Mouse (Mus musculus): Measurements from ENCODE around the gene Idh3b. TPM values are rescaled to one million over a fixed set of nuclear protein-coding genes. Genes with fewer than 3 reads are reported as not detected.
A peak's percentile ranks its signal among the peaks of the same experiment; 100 is the strongest.

Idh3b gene
- polyA plus RNA-seq, 1 experiment, result 9.7 TPM

GRCm38 (mm10) chr2:130294218-130294935 is 10.0 kb upstream of the Idh3b start:
- Histone ChIP-seq H3K4me1 (ENCODE audit: control insufficient read depth) (no peaks in the 10 kb centered on the region), H3K4me3 (replicated peaks) (peak overlapping the region; percentile 14), H3K36me3 (ENCODE audit: control insufficient read depth) (no peaks in the 10 kb centered on the region), H3K27me3 (ENCODE audit: control insufficient read depth) (peaks cover 91% of the 10 kb centered on the region), H3K9me3 (ENCODE audit: control insufficient read depth, low read length) (peaks cover 6% of the 10 kb centered on the region; the same call in 1 of the 2 replicates)
- TF ChIP-seq GATA1 (IDR thresholded peaks at IDR 0.05; ENCODE audit: low read length) (no peak), TAL1 (IDR thresholded peaks at IDR 0.05; ENCODE audit: low read length) (no peak)

GRCm38 (mm10) chr2:130293486-130293885 is 9.1 kb upstream of the Idh3b start:
- peaks cover 89% of the 10 kb centered on the region for H3K27me3 ChIP-seq (ENCODE audit: control insufficient read depth)
- H3K36me3 ChIP-seq (ENCODE audit: control insufficient read depth), result no peaks in the 10 kb centered on the region
- no peak for TF ChIP-seq GATA1 (IDR thresholded peaks at IDR 0.05; ENCODE audit: low read length)
- H3K9me3 ChIP-seq (ENCODE audit: control insufficient read depth, low read length), result peaks cover 6% of the 10 kb centered on the region; the same call in 1 of the 2 replicates
- no peak overlapping the region for H3K4me3 ChIP-seq (replicated peaks)
- H3K4me1 ChIP-seq (ENCODE audit: control insufficient read depth), result no peaks in the 10 kb centered on the region

GRCm38 (mm10) chr2:130293009-130293408 is 8.7 kb upstream of the Idh3b start:
- Histone ChIP-seq H3K4me3 (replicated peaks) (no peak overlapping the region), H3K9me3 (ENCODE audit: control insufficient read depth, low read length) (peaks cover 6% of the 10 kb centered on the region; the same call in 1 of the 2 replicates), H3K4me1 (ENCODE audit: control insufficient read depth) (no peaks in the 10 kb centered on the region), H3K27me3 (ENCODE audit: control insufficient read depth) (peaks cover 84% of the 10 kb centered on the region), H3K36me3 (ENCODE audit: control insufficient read depth) (no peaks in the 10 kb centered on the region)
- no peak for TF ChIP-seq TAL1 (IDR thresholded peaks at IDR 0.05; ENCODE audit: low read length)
- TF ChIP-seq GATA1 (IDR thresholded peaks at IDR 0.05; ENCODE audit: low read length), result no peak

GRCm38 (mm10) chr2:130291434-130291833 is 7.1 kb upstream of the Idh3b start:
- H3K9me3 ChIP-seq (ENCODE audit: control insufficient read depth, low read length), result peaks cover 6% of the 10 kb centered on the region; the same call in 1 of the 2 replicates
- H3K36me3 ChIP-seq (ENCODE audit: control insufficient read depth), result no peaks in the 10 kb centered on the region
- H3K4me1 ChIP-seq (ENCODE audit: control insufficient read depth), result no peaks in the 10 kb centered on the region
- TF ChIP-seq GATA1 (IDR thresholded peaks at IDR 0.05; ENCODE audit: low read length), result no peak
- no peak for TF ChIP-seq TAL1 (IDR thresholded peaks at IDR 0.05; ENCODE audit: low read length)
- peaks cover 68% of the 10 kb centered on the region for H3K27me3 ChIP-seq (ENCODE audit: control insufficient read depth)
- H3K4me3 ChIP-seq (replicated peaks), result no peak overlapping the region

- no peaks in the 10 kb centered on the region for H3K36me3 ChIP-seq (ENCODE audit: control insufficient read depth)
- H3K9me3 ChIP-seq (ENCODE audit: control insufficient read depth, low read length), result no peaks in the 10 kb centered on the region
Measured at GRCm38 (mm10) chr2:130289086-130289485, 4.7 kb upstream of the Idh3b start.

GRCm38 (mm10) chr2:130280818-130281217 is 3.5 kb downstream of the Idh3b start:
- Histone ChIP-seq H3K4me1 (ENCODE audit: control insufficient read depth) (peaks cover 63% of the 10 kb centered on the region), H3K9me3 (ENCODE audit: control insufficient read depth, low read length) (no peaks in the 10 kb centered on the region), H3K27me3 (ENCODE audit: control insufficient read depth) (no peaks in the 10 kb centered on the region), H3K36me3 (ENCODE audit: control insufficient read depth) (peaks cover 69% of the 10 kb centered on the region), H3K4me3 (replicated peaks) (no peak overlapping the region)
- TF ChIP-seq GATA1 (IDR thresholded peaks at IDR 0.05; ENCODE audit: low read length) (no peak), TAL1 (IDR thresholded peaks at IDR 0.05; ENCODE audit: low read length) (no peak)

More at GRCm38 (mm10) chr2:130289086-130289485, 4.7 kb upstream of the Idh3b start:
- Histone ChIP-seq H3K4me3 (replicated peaks) (no peak overlapping the region), H3K4me1 (ENCODE audit: control insufficient read depth) (peaks cover 14% of the 10 kb centered on the region), H3K27me3 (ENCODE audit: control insufficient read depth) (peaks cover 45% of the 10 kb centered on the region)
- no peak for TF ChIP-seq GATA1 (IDR thresholded peaks at IDR 0.05; ENCODE audit: low read length)
- no peak for TF ChIP-seq TAL1 (IDR thresholded peaks at IDR 0.05; ENCODE audit: low read length)

GRCm38 (mm10) chr2:130280224-130280623 is 4.1 kb downstream of the Idh3b start:
- Histone ChIP-seq H3K9me3 (ENCODE audit: control insufficient read depth, low read length) (no peaks in the 10 kb centered on the region), H3K4me1 (ENCODE audit: control insufficient read depth) (peaks cover 63% of the 10 kb centered on the region), H3K36me3 (ENCODE audit: control insufficient read depth) (peaks cover 75% of the 10 kb centered on the region), H3K4me3 (replicated peaks) (no peak overlapping the region), H3K27me3 (ENCODE audit: control insufficient read depth) (no peaks in the 10 kb centered on the region)
- no peak for TF ChIP-seq TAL1 (IDR thresholded peaks at IDR 0.05; ENCODE audit: low read length)
- TF ChIP-seq GATA1 (IDR thresholded peaks at IDR 0.05; ENCODE audit: low read length), result no peak

GRCm38 (mm10) chr2:130279600-130280091 is 4.7 kb downstream of the Idh3b start:
- TF ChIP-seq TAL1 (IDR thresholded peaks at IDR 0.05; ENCODE audit: low read length) (no peak), GATA1 (IDR thresholded peaks at IDR 0.05; ENCODE audit: low read length) (no peak)

GRCm38 (mm10) chr2:130275649-130276048 is 8.7 kb downstream of the Idh3b start:
- Histone ChIP-seq H3K9me3 (ENCODE audit: control insufficient read depth, low read length) (no peaks in the 10 kb centered on the region), H3K4me3 (replicated peaks) (peak overlapping the region; percentile 82), H3K36me3 (ENCODE audit: control insufficient read depth) (peaks cover 56% of the 10 kb centered on the region), H3K27me3 (ENCODE audit: control insufficient read depth) (no peaks in the 10 kb centered on the region), H3K4me1 (ENCODE audit: control insufficient read depth) (peaks cover 55% of the 10 kb centered on the region)
- TF ChIP-seq TAL1 (IDR thresholded peaks at IDR 0.05; ENCODE audit: low read length), result no peak
- no peak for TF ChIP-seq GATA1 (IDR thresholded peaks at IDR 0.05; ENCODE audit: low read length)

More at GRCm38 (mm10) chr2:130279600-130280091, 4.7 kb downstream of the Idh3b start:
- peaks cover 79% of the 10 kb centered on the region for H3K36me3 ChIP-seq (ENCODE audit: control insufficient read depth)
- no peaks in the 10 kb centered on the region for H3K27me3 ChIP-seq (ENCODE audit: control insufficient read depth)
- peaks cover 63% of the 10 kb centered on the region for H3K4me1 ChIP-seq (ENCODE audit: control insufficient read depth)
- H3K4me3 ChIP-seq (replicated peaks), result no peak overlapping the region
- no peaks in the 10 kb centered on the region for H3K9me3 ChIP-seq (ENCODE audit: control insufficient read depth, low read length)

All from erythroblast, embryonic 14.5 days (primary cell).